Mouse (Mus musculus) liver, postnatal 0 days (tissue): ENCODE measurements around the gene Hoxb9.

ENCODE experiments used
- CTCF ChIP-seq: sonication (generic); IDR thresholded peaks from 2 replicates; pipeline ENCODE4 v1.5.1; 2016; ENCODE audit warnings: antibody characterized with exemption, low read depth
- EP300 ChIP-seq: IDR thresholded peaks from 2 replicates; pipeline ENCODE4 v1.6.1; 2016; ENCODE audit warnings: antibody characterized with exemption, low read depth, mild to moderate bottlenecking

GRCm38 (mm10) chr11:96289293-96289692, 18.0 kb downstream of the Hoxb9 start:
- TF ChIP-seq CTCF (no peak), EP300 (no peak)
